In the genomic region with DNA sequence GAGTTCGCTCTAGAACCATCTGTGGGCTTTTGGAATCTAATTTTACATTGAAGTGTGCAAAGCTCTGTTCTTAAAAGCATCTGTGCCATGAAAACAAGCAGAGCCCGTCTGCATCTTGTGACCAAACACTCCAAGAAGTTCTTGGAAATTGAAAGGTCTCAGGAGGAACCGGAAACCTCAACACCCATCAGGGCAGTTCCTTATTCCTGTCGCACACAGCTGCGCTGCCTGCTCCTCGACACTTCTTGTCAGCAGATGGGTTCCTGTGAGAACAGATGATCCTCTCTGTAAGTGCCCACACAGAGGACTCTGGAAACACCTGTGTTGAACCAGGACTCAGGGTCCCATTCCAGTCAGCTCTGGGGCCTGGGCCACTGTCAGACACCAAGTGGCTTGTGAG, we compare ENCODE assay signal across 7 mouse cellular contexts.
DNase-seq lines count a peak whose midpoint lies in the region; ATAC-seq lines count a peak whose summit lies in the region.

No protein-coding gene starts in this region.

- H3K9me3 ChIP-seq in midbrain, embryonic 14.5 days (ENCODE audit: control insufficient read depth, low read length): no peaks in the 10 kb centered on the region
- no peaks in the 10 kb centered on the region for H3K9me3 ChIP-seq in midbrain, embryonic 13.5 days
- no peaks in the 10 kb centered on the region for H3K9me3 ChIP-seq in embryonic facial prominence, embryonic 13.5 days

- H3K36me3 ChIP-seq in midbrain, embryonic 14.5 days (ENCODE audit: control insufficient read depth, insufficient read depth, low read length): no peaks in the 10 kb centered on the region
- H3K36me3 ChIP-seq in midbrain, embryonic 13.5 days: no peaks in the 10 kb centered on the region
- H3K36me3 ChIP-seq in embryonic facial prominence, embryonic 13.5 days: no peaks in the 10 kb centered on the region

- intact Hi-C loops in left cerebral cortex, postnatal 10 days (cut with DNase I): no loop called here
- intact Hi-C loops in gastrocnemius, postnatal 36 days (cut with DNase I): loop anchor here (5.0 kb wide), 1 partner anchor 119 kb away; a partner anchor contains a TSS

- no peak overlapping the region for H3K9ac ChIP-seq in midbrain, embryonic 14.5 days (replicated peaks; ENCODE audit: low read length)
- H3K9ac ChIP-seq in midbrain, embryonic 13.5 days (replicated peaks): no peak overlapping the region
- no peak overlapping the region for H3K9ac ChIP-seq in embryonic facial prominence, embryonic 13.5 days

- H3K4me3 ChIP-seq in midbrain, embryonic 14.5 days (replicated peaks; ENCODE audit: low read depth, low read length): no peak overlapping the region
- H3K4me3 ChIP-seq in midbrain, embryonic 13.5 days (replicated peaks): no peak overlapping the region
- no peak overlapping the region for H3K4me3 ChIP-seq in embryonic facial prominence, embryonic 13.5 days

- H3K27ac ChIP-seq in midbrain, embryonic 14.5 days (replicated peaks; ENCODE audit: low read depth, low read length): peak overlapping the region; percentile 21; the same call in 1 of the 2 replicates
- no peak overlapping the region for H3K27ac ChIP-seq in midbrain, embryonic 13.5 days
- 0 out of 2 replicates have a peak overlapping the region, but pooled peaks have one; percentile 1 for H3K27ac ChIP-seq in embryonic facial prominence, embryonic 13.5 days

- DNase-seq in midbrain, embryonic 14.5 days: no peak
- peak; percentile 31 to 45 for DNase-seq in left cerebral cortex, postnatal 10 days (ENCODE audit: extremely low spot score in 1 of 2, low spot score in 2 of 2)
- no peak for DNase-seq in Muller cell, postnatal 12 days (ENCODE audit: inconsistent ontology term)
- DNase-seq in gastrocnemius, postnatal 36 days: no peak

- no peak for ATAC-seq in midbrain, embryonic 14.5 days (ENCODE audit: low FRiP score, low TSS enrichment)
- no peak for ATAC-seq in midbrain, embryonic 13.5 days
- ATAC-seq in embryonic facial prominence, embryonic 13.5 days (ENCODE audit: insufficient number of reproducible peaks, insufficient read depth, low FRiP score, low TSS enrichment, low read depth): no peak
- peak; percentile 42 for ATAC-seq in monocyte, adult 5-6 weeks (replicated peaks; ENCODE audit: insufficient number of reproducible peaks, low FRiP score, low TSS enrichment, poor library complexity, severe bottlenecking)

- no peak overlapping the region for H3K4me2 ChIP-seq in midbrain, embryonic 14.5 days (ENCODE audit: low read length)
- no peak overlapping the region for H3K4me2 ChIP-seq in midbrain, embryonic 13.5 days (replicated peaks)
- H3K4me2 ChIP-seq in embryonic facial prominence, embryonic 13.5 days: no peak overlapping the region

- no peaks in the 10 kb centered on the region for H3K27me3 ChIP-seq in midbrain, embryonic 14.5 days (ENCODE audit: control insufficient read depth, insufficient read depth, low read length)
- H3K27me3 ChIP-seq in midbrain, embryonic 13.5 days: 0 out of 2 replicates have a peak, but pooled peaks cover 3% of the 10 kb centered on the region
- H3K27me3 ChIP-seq in embryonic facial prominence, embryonic 13.5 days: no peaks in the 10 kb centered on the region

- H3K4me1 ChIP-seq in midbrain, embryonic 14.5 days (ENCODE audit: control insufficient read depth, insufficient read depth, low read length): peaks cover 20% of the 10 kb centered on the region
- H3K4me1 ChIP-seq in midbrain, embryonic 13.5 days (replicated peaks): peaks cover 25% of the 10 kb centered on the region
- peaks cover 68% of the 10 kb centered on the region for H3K4me1 ChIP-seq in embryonic facial prominence, embryonic 13.5 days

- 77% methylated on average over 6 of the region's 6 CpGs for WGBS in midbrain, embryonic 14.5 days
- 79% methylated on average over 6 of the region's 6 CpGs for WGBS in midbrain, embryonic 13.5 days
- whole genome bisulfite sequencing in embryonic facial prominence, embryonic 13.5 days: 69% methylated on average over 6 of the region's 6 CpGs

Comparison
In these comparisons a context has a peak if more than half of its experiments do, and no peak if none do; other contexts are left out.
1. DNase-seq: peak in left cerebral cortex, postnatal 10 days (2 of 2); none in midbrain, embryonic 14.5 days (single experiment), Muller cell, postnatal 12 days (single experiment) and gastrocnemius, postnatal 36 days (0 of 2).